Mouse (Mus musculus) cortical plate, adult 2 months (tissue): ENCODE data around the gene Pde10a.
A peak's percentile ranks its signal among the peaks of the same experiment; 100 is the strongest.

Source experiments
- CTCF ChIP-seq: fragments of 200-500 bp; IDR thresholded peaks from 2 replicates; pipeline ENCODE4 v1.5.1; 2011; ENCODE audit warnings: mild to moderate bottlenecking, control low read depth, low read length; ENCODE audit not compliant: insufficient read depth; ENCODE audit errors: extremely low read depth
- POLR2A ChIP-seq: fragments of 200-500 bp; IDR thresholded peaks from 2 replicates; pipeline ENCODE4 v1.6.1; 2011; ENCODE audit warnings: mild to moderate bottlenecking, low read length, control low read depth; ENCODE audit not compliant: insufficient read depth; ENCODE audit errors: extremely low read depth

DNA sequence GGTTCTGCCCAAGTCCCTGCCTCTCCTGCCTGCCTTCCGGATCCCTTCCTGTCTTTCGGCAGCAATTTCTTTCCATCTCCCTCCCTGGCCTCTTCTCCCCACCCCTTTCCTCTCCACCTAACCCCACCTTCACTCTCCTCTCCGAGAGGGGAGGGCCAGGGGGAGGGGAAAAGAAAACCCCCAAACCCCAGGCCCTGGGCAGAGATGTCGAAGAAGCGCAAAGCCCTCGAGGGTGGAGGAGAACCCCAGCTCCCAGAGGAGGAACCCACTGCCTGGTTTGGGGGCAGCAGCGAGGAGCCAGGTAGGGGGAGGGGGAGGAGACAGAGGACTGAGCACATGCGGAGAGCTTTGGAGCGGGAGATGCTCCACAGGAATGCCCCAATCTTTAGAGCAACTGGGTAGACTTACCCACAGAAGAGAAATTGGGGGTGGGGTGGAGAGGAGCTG lies 1.7 kb downstream of the Pde10a start:
- TF ChIP-seq CTCF (no peak), POLR2A (peak; percentile 44; the same call in 1 of the 2 replicates)
